Mouse (Mus musculus) kidney, postnatal 36 days (tissue): ENCODE measurements around the gene Pkd1.
A peak's percentile ranks its signal among the peaks of the same experiment; 100 is the strongest.

Experiments used
- DNase-seq, 2 experiments: peaks; one replicate each; pipeline ENCODE4 v3.0.0; 2021 to 2022; ENCODE audit warnings: mixed read lengths in 2 of 2

Pkd1 gene

GRCm38 (mm10) chr17:24567034-24567779 is 17.6 kb downstream of the Pkd1 start:
- DNase-seq = peak; percentile 27 to 56

GRCm38 (mm10) chr17:24569837-24570236 is 20.2 kb downstream of the Pkd1 start:
- DNase-seq = no peak

GRCm38 (mm10) chr17:24572651-24573245 is 23.1 kb downstream of the Pkd1 start:
- DNase-seq = no peak

- no peak for DNase-seq
These were observed 24.2 kb downstream of the Pkd1 start for GRCm38 (mm10) chr17:24573811-24574210.

- no peak for DNase-seq
These were observed 29.9 kb downstream of the Pkd1 start for GRCm38 (mm10) chr17:24579532-24579931.

GRCm38 (mm10) chr17:24580287-24580686 is 30.7 kb downstream of the Pkd1 start:
- DNase-seq = no peak

GRCm38 (mm10) chr17:24583599-24584460 is 34.2 kb downstream of the Pkd1 start:
- DNase-seq = no peak

- no peak for DNase-seq
These were observed 34.9 kb downstream of the Pkd1 start for GRCm38 (mm10) chr17:24584520-24584919.

- DNase-seq = no peak
These were observed 36.9 kb downstream of the Pkd1 start for GRCm38 (mm10) chr17:24586532-24586931.

GRCm38 (mm10) chr17:24590943-24591342 is 41.3 kb downstream of the Pkd1 start:
- DNase-seq = no peak

- DNase-seq = no peak
These were observed 42.1 kb downstream of the Pkd1 start for GRCm38 (mm10) chr17:24591695-24592094.

- no peak for DNase-seq
These were observed 43.6 kb downstream of the Pkd1 start for GRCm38 (mm10) chr17:24593248-24593647.

GRCm38 (mm10) chr17:24593992-24594890 is 44.6 kb downstream of the Pkd1 start:
- DNase-seq = no peak

GRCm38 (mm10) chr17:24595126-24596072 is 45.8 kb downstream of the Pkd1 start:
- DNase-seq = peak in 1 of 2 experiments; percentile 18

GRCm38 (mm10) chr17:24596073-24596466 is 46.4 kb downstream of the Pkd1 start:
- DNase-seq = no peak

- no peak for DNase-seq
These were observed 47.0 kb downstream of the Pkd1 start for GRCm38 (mm10) chr17:24596471-24597183.

GRCm38 (mm10) chr17:24597989-24598388 is 48.4 kb downstream of the Pkd1 start:
- DNase-seq = no peak

- no peak for DNase-seq
These were observed 50.9 kb downstream of the Pkd1 start for GRCm38 (mm10) chr17:24600502-24600901.

- no peak for DNase-seq
These were observed 54.3 kb downstream of the Pkd1 start for GRCm38 (mm10) chr17:24603961-24604360.

GRCm38 (mm10) chr17:24604557-24604956 is 54.9 kb downstream of the Pkd1 start:
- DNase-seq = no peak

GRCm38 (mm10) chr17:24608370-24608769 is 58.7 kb downstream of the Pkd1 start:
- no peak for DNase-seq
